Mouse (Mus musculus) megakaryocyte-erythroid progenitor cell, adult 5-6 weeks (primary cell): ENCODE measurements around the gene Nop14. TPM values are rescaled to one million over a fixed set of nuclear protein-coding genes. Genes with fewer than 3 reads are reported as not detected.

Experiments
- ATAC-seq: replicated peaks from 2 replicates; pipeline ENCODE4 v1.8.0; 2016; ENCODE audit warnings: mild to moderate bottlenecking, inconsistent platforms; ENCODE audit not compliant: severe bottlenecking, poor library complexity, low FRiP score, low TSS enrichment
- total RNA-seq, 2 experiments: library from RNA; stranded (forward) in 1 of 2; stranded (reverse) in 1 of 2; fragments of 200-1000, 215-1000 nt in 1 of 2; fragments of >200 nt in 1 of 2; fragmentation: Nextera tagmentation in 1 of 2; gene quantifications; 2 replicates each; pipeline ENCODE4 v1.2.3; 2014 to 2017

The Nop14 gene
- 61.6 and 62.0 TPM in 2 replicates for total RNA-seq (2014; fragmentation: Nextera tagmentation)
- 79.6 and 94.2 TPM in 2 replicates for total RNA-seq (2017)

DNA sequence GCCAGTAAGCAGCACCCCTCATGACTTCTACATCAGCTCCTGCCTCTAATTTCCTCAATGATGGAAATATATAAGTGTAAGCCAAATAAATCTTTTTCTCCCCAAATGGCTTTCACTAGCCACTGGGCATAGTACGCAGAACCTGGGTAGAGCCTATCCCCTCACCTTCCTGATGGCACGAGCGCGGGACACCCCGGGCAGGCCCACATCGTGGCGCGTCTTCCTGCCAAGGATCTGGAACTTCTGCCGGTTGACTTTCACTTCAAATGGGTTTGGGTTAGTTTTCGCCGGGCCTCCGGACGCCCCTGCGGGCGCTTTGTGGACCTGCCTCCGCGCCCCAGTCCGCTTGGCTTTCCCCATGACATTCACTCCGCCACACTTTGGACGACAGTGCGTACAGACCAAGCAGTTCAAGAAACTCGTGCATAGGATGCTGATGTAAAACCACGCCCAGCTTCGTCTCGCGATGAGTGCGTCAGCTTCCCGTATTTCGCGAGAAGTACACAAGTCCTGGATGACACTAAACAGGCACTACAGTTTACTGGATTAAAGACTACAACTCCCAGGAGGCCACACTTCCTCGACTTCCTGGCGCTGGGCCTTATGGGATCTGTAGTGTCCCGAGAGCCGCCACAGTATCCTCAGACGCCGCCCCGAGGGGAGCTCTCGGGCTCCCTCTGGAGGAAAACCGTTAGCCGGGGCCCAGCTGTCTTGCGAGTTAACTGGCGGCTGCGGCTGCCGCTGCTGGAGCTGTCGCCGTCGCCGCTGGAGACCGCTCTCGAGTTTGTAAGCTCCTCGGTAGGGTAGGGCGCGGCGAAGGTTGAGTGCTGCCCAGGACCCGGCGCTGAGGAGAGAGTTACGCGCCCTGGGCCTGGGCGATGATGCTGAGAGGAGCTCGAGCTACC lies at the start of gene Nop14, which contains the start of gene Grk4:
Nop14 (minus strand) TSS at position 463 of the 905 bp plus-strand sequence.
Grk4 (plus strand) TSS at position 694 of the 905 bp plus-strand sequence.
- ATAC-seq: peak; percentile 97

GRCm38 (mm10) chr5:34708436-34708835 lies 48.5 kb upstream of the Nop14 start:
- no peak for ATAC-seq

DNA sequence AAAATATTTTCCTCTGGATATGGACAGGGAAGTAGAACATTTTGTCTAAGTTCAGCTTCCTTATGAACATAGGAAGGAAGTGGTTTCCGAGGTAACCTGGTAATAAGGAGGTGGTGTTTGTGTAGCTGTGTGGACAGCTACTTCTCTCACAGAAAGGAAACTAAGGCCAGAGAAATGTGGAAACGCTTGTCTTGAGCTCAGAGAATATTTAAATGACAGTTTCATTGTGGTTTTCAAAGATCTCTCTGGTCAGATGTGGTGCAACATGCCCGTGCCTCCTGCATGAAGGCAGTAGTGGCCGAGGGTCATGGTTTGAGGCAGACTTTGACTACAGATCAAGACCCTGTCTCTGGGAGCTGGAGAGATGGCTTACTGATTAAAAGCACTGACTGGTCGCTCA lies 35.6 kb upstream of the Nop14 start:
- no peak for ATAC-seq

DNA sequence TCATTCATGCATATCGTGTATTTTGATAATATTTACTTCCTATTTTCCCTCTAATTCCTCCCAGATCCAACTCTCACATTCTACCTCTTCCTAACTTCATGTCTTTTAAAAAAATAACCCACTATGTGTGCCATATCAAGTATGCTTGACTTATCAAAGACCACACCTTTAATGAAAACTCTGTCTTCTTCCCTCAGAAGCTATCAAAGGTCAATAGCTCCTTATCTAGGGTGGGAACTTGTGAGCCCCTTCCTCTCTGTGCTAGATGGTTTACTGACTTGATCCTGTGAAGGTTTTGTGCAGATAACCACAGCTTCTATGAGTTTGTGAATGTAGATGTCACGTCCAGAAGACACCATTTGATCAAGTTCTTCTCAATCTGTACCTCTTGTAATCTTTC lies 32.8 kb upstream of the Nop14 start:
- ATAC-seq: no peak

DNA sequence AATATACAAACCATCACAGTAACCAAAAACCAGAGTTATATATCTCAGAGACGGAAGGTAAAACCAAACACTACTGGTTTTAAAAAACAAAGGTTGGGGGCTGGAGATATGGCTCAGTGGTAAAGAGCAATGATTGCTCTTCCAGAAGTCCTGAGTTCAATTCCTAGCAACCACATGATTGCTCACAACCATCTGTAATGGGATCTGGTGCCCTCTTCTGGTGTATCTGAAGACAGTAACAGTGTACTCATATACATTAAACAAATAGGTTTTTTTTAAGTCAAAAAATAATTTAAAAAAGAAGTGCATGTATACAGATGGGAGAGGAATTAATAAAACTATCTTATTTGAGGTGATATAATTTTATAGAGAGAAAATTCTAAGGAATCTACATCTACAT lies 29.9 kb upstream of the Nop14 start:
- ATAC-seq: no peak

DNA sequence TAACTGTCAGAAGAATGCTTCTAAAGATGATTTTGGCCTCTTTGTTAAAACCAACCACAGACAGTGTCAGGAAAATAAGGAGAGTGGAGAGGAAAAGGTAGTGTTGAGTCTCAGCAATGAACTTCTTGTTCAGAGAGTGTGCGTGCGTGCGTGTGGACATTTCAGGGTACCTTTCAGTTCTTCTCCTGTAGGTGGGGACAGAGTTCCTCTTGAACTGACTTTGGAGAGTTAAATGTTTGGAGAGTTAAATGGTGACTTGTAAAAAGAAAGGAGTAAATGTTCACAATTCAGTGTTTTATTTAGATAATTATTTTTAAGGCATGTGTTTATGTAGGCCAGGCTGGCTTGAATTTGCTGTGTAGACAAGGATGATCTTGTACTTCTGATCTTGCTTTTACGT lies 10.3 kb upstream of the Nop14 start:
- no peak; the same call in 1 of the 2 replicates for ATAC-seq

GRCm38 (mm10) chr5:34669493-34669892 lies 9.5 kb upstream of the Nop14 start:
- 0 out of 2 replicates have a peak, but pooled peaks have one; percentile 26 for ATAC-seq

GRCm38 (mm10) chr5:34663231-34663630 lies 3.3 kb upstream of the Nop14 start:
- ATAC-seq: no peak

- ATAC-seq: no peak
These were observed 2.0 kb upstream of the Nop14 start for GRCm38 (mm10) chr5:34661909-34662308.

DNA sequence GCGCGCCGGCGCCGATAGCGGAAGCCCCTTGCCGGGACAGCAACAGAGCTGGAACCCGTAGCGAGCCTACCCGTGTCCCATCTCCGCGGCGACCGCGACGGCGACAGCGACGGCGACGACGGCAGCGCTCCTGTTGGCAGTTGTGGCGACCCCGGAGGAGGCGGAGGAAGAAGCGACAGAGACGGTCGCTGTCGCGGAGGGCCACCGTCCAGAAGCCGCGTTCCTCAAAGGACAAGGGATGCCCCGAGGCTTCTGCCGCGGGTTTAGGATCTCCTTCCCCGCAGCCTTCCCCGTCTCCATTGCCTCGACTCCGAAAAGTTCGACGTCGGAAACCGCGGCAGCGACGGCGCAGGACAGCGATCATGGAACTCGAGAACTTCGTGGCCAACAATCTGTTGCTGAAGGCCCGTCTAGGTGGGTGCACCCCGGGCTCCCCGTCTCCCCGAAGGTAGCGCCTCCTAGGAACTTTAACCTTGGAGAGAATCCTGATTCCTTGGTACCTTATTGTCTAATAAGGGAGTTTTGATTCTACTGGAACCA lies 713 bp upstream of the Nop14 start:
- no peak for ATAC-seq

- no peak for ATAC-seq
These were observed 2.4 kb downstream of the Nop14 start for GRCm38 (mm10) chr5:34657556-34657955.

DNA sequence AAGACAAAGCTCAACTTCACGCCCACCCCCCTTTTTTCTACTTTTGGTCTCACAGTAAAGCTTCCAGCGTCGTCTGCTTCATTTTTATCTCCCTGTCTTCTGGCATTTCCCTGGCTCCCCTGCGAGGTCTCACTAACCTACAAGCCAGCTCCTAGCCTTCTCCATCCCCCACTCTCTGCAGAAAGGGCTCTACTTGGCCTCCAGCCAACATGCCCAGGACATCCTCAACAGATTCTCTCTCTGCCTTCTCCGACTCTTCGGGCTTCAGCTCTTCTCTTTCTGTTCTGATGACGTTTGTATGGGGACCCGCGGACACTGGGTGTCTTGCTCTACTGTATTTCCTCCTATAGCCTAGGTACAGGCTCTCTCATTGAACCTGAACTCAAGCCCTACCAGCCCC lies 5.1 kb downstream of the Nop14 start:
- no peak for ATAC-seq

- peak; percentile 73 for ATAC-seq
These were observed 7.0 kb downstream of the Nop14 start for GRCm38 (mm10) chr5:34652961-34653360.

- ATAC-seq: peak; percentile 69; the same call in 1 of the 2 replicates
These were observed 12.4 kb downstream of the Nop14 start for GRCm38 (mm10) chr5:34647581-34647980.

DNA sequence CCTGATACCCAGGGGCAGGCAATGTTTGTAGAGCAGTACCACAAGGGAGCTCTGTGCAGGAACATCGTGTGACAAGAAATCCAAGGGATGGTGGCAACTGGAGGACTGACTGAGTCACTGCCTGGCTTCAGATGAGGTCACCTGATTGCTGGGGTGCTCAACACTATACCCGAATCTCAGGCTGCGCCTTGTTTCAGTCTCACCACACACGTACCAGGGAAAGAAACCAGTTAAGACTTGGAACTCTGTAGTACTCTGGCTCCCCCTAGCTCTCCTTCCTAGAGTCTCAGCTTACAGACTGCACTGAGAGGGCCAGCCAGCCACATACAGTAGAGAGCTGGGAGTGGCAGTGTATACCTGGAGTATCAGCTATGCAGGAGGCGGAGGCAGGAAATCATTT lies 17.0 kb downstream of the Nop14 start:
- ATAC-seq: peak; percentile 85

DNA sequence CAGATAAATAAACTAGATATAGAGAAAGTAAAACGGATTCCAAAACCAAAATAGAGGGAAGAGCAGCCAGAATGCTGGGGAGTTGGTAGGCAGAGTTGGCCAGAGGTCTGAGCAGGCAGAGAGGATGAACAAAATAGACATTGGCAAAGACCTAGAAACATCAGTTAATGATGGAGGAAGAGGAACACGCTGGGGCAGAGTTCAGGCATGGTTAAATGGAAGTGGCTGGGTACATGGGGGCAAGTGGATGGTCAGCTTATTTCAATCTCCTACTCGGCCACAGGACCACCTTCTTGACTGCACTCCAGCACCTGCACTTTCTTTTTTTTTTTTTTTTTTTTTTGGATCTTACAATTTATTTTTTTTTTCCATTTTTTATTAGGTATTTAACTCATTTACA lies 18.0 kb downstream of the Nop14 start:
- no peak for ATAC-seq

DNA sequence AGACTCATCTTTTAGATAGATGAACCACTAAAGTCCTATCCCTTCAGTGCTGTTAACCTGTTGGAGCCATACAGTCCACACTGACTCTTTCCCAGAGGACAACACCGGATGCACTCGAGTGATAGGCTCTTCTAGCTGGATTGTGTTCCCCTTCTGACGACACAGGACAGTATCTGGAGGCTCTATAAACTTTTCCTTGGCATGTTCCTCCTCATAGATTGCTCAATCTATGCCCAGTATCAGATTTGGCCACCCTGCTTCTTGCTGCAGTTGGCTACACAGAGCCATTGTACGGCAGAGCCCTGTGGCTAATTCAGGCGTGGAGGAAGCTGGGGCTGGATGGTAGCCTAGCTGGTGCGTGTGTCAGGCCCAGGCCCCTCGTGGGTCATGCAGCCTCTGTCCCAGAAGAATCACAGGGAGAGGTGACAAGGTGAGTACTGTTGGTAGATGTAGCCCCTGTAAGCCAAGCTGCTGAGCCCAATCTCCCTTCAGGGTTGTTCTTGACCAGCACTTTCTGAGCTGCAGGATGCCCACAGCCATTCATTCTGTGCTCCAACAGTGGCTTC lies 22.3 kb downstream of the Nop14 start:
- ATAC-seq: no peak

DNA sequence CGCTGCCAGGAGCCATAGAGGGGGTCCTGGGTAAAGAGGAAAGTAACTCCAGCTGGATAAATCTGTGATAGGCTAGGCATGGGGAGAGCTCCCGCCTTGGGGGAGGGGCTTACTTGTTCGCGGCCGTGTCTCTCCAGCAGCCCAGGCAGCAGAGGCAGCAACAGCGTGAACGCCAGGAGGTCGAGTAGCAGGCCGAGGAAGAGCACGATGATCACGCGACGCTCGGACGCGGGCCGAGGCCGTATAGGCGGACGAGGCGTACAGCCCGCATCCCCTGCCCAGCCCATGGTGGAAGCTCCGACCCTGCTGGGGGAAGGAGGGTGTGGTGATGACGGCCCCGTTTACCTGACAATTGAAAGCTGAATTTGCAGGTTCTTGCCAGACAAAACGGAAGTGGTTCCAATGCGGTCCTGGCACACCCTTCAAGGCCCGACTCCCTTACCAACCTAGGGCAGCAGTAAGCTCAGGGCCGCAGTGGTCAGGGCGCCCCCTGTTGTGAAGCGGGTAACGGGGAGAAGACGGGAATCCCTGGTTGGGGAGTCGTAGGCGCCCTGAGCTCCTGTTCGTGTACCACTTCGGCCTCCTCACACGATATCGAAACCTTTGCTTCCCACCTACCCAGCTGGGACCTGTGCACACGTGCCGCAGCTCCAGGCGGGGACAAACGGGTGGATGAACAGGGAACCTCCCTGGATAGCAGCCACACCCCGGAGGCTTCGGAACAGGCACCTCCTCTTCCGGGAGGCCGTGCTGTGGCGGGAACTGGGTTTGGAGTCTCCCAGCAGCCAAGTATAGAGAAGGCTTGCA lies 23.3 kb downstream of the Nop14 start, which contains the start of gene Mfsd10:
Mfsd10 (minus strand) TSS at position 732 of the 807 bp plus-strand sequence.
- peak; percentile 82 for ATAC-seq

- no peak for ATAC-seq
These were observed 24.2 kb downstream of the Nop14 start for GRCm38 (mm10) chr5:34635665-34636192.
